Mouse (Mus musculus) midbrain, embryonic 16.5 days (tissue): ENCODE data around the gene Angptl6. TPM values are rescaled to one million over a fixed set of nuclear protein-coding genes. Genes with fewer than 3 reads are reported as not detected.

Experiments used
- ATAC-seq: fragments of 200-750 bp; cut with Nextera tagmentation; 2 replicates; pipeline ENCODE4 v1.8.0; 2017; ENCODE audit warnings: moderate TSS enrichment
- H3K27ac ChIP-seq: fragments of 300-500 bp; sonication (generic); 2 replicates; pipeline ENCODE4 v1.5.1; 2014; ENCODE audit warnings: mild to moderate bottlenecking, low read length, mixed read lengths
- H3K27me3 ChIP-seq: fragments of 300-500 bp; sonication (generic); 2 replicates; pipeline ENCODE4 v1.6.1; 2014; ENCODE audit warnings: low read depth, low read length, mixed read lengths; ENCODE audit not compliant: control insufficient read depth, insufficient read depth
- H3K36me3 ChIP-seq: fragments of 300-500 bp; sonication (generic); 2 replicates; pipeline ENCODE4 v1.6.1; 2014; ENCODE audit warnings: mild to moderate bottlenecking, low read length, moderate library complexity, mixed read lengths; ENCODE audit not compliant: control insufficient read depth, insufficient read depth
- H3K4me1 ChIP-seq: fragments of 300-500 bp; sonication (generic); 2 replicates; pipeline ENCODE4 v1.6.1; 2014; ENCODE audit warnings: mild to moderate bottlenecking, low read length, mixed read lengths; ENCODE audit not compliant: control insufficient read depth, insufficient read depth
- H3K4me2 ChIP-seq: fragments of 300-500 bp; sonication (generic); 2 replicates; pipeline ENCODE4 v1.6.1; 2014; ENCODE audit warnings: mild to moderate bottlenecking, low read length, mixed read lengths
- H3K4me3 ChIP-seq: fragments of 300-500 bp; sonication (generic); 2 replicates; pipeline ENCODE4 v1.5.1; 2014; ENCODE audit warnings: low read depth, mild to moderate bottlenecking, low read length, moderate library complexity, mixed read lengths
- H3K9ac ChIP-seq: fragments of 300-500 bp; sonication (generic); 2 replicates; pipeline ENCODE4 v1.6.1; 2014; ENCODE audit warnings: low read depth, low read length, mixed read lengths
- H3K9me3 ChIP-seq: fragments of 300-500 bp; sonication (generic); replicated peaks from 2 replicates; pipeline ENCODE4 v1.6.1; 2014; ENCODE audit warnings: mild to moderate bottlenecking, low read length, mixed read lengths; ENCODE audit not compliant: control insufficient read depth, poor library complexity, severe bottlenecking
- WGBS: fragments of 180-500 bp; shearing (Covaris S2); extraction: QIAGEN DNeasy Blood & Tissue Kit; methylation state at CpG from one replicate; pipeline ENCODE4 v1.1.7; 2014; 5-methylcytosine and 5-hydroxymethylcytosine counted together
- polyA plus RNA-seq: library from polyadenylated mRNA; unstranded; fragments of >200 nt; fragmentation: Nextera tagmentation; extraction: Ambion mirVana; gene quantifications from 2 replicates; pipeline ENCODE4 v1.2.1, GENCODE M21; 2015

Gene Angptl6
- polyA plus RNA-seq, 1 experiment from 2014 or later: 17.7 TPM

- Histone ChIP-seq H3K4me2 (no peak overlapping the region), H3K4me3 (no peak overlapping the region), H3K9me3 (no peaks in the 10 kb centered on the region), H3K4me1 (peaks cover 5% of the 10 kb centered on the region), H3K27me3 (peaks cover 4% of the 10 kb centered on the region), H3K27ac (no peak overlapping the region), H3K9ac (no peak overlapping the region), H3K36me3 (peaks cover 3% of the 10 kb centered on the region; the same call in 1 of the 2 replicates)
- no peak for ATAC-seq
- 65% methylated on average over 23 of the region's 23 CpGs for WGBS
Measured at GRCm38 (mm10) chr9:20875021-20875790, 4.3 kb downstream of the Angptl6 start.

GRCm38 (mm10) chr9:20873521-20873920 is 6.0 kb downstream of the Angptl6 start:
- Histone ChIP-seq H3K9ac (no peak overlapping the region), H3K4me1 (peaks cover 5% of the 10 kb centered on the region), H3K27me3 (peaks cover 20% of the 10 kb centered on the region), H3K9me3 (no peaks in the 10 kb centered on the region), H3K4me3 (no peak overlapping the region), H3K27ac (no peak overlapping the region), H3K36me3 (peaks cover 3% of the 10 kb centered on the region; the same call in 1 of the 2 replicates), H3K4me2 (no peak overlapping the region)
- WGBS: 90% methylated on average over 12 of the region's 12 CpGs
- ATAC-seq: no peak

GRCm38 (mm10) chr9:20872991-20873390 is 6.5 kb downstream of the Angptl6 start:
- Histone ChIP-seq H3K36me3 (peaks cover 3% of the 10 kb centered on the region; the same call in 1 of the 2 replicates), H3K4me1 (peaks cover 5% of the 10 kb centered on the region)

GRCm38 (mm10) chr9:20870211-20871173 is 9.0 kb downstream of the Angptl6 start:
- ATAC-seq: no peak
- Histone ChIP-seq H3K4me2 (no peak overlapping the region), H3K9ac (no peak overlapping the region), H3K27ac (no peak overlapping the region), H3K4me3 (no peak overlapping the region), H3K9me3 (no peaks in the 10 kb centered on the region), H3K27me3 (peaks cover 32% of the 10 kb centered on the region), H3K36me3 (peaks cover 3% of the 10 kb centered on the region; the same call in 1 of the 2 replicates), H3K4me1 (no peaks in the 10 kb centered on the region)
- whole genome bisulfite sequencing: 72% methylated on average over 12 of the region's 12 CpGs

More at GRCm38 (mm10) chr9:20872991-20873390, 6.5 kb downstream of the Angptl6 start:
- Histone ChIP-seq H3K9ac (no peak overlapping the region), H3K9me3 (no peaks in the 10 kb centered on the region), H3K27me3 (peaks cover 24% of the 10 kb centered on the region), H3K4me3 (no peak overlapping the region), H3K4me2 (no peak overlapping the region), H3K27ac (no peak overlapping the region)
- ATAC-seq: no peak
- WGBS: 91% methylated on average over 10 of the region's 10 CpGs

- Histone ChIP-seq H3K4me3 (peak overlapping the region; percentile 35), H3K4me2 (peak overlapping the region; percentile 51), H3K36me3 (peaks cover 3% of the 10 kb centered on the region; the same call in 1 of the 2 replicates), H3K9me3 (no peaks in the 10 kb centered on the region), H3K4me1 (no peaks in the 10 kb centered on the region), H3K27me3 (peaks cover 32% of the 10 kb centered on the region), H3K9ac (no peak overlapping the region), H3K27ac (no peak overlapping the region)
- no peak for ATAC-seq
- WGBS: 10% methylated on average over 19 of the region's 19 CpGs
Measured at GRCm38 (mm10) chr9:20869246-20869645, 10.3 kb downstream of the Angptl6 start.

GRCm38 (mm10) chr9:20868448-20869001 is 11.0 kb downstream of the Angptl6 start, which contains the start of gene A230050P20Rik:
Gene A230050P20Rik, plus strand, starts transcription at chr9:20868642.
- no peak within 1 kb of the TSS for H3K27ac ChIP-seq
- H3K36me3 ChIP-seq: peaks cover 3% of the 10 kb centered on the region; the same call in 1 of the 2 replicates
- no peaks in the 10 kb centered on the region for H3K9me3 ChIP-seq
- ATAC-seq: 0 out of 2 replicates have a peak, but pooled peaks have one; percentile 47
- H3K9ac ChIP-seq: peak within 1 kb of the TSS; percentile 55
- WGBS: 12% methylated on average over 47 of the region's 53 CpGs
- peaks cover 32% of the 10 kb centered on the region for H3K27me3 ChIP-seq
- H3K4me1 ChIP-seq: no peaks in the 10 kb centered on the region
- peak within 1 kb of the TSS; percentile 35 for H3K4me3 ChIP-seq
- H3K4me2 ChIP-seq: peak within 1 kb of the TSS; percentile 51

- Histone ChIP-seq H3K4me1 (no peaks in the 10 kb centered on the region), H3K9ac (no peak overlapping the region), H3K4me2 (no peak overlapping the region), H3K4me3 (no peak overlapping the region), H3K36me3 (no peaks in the 10 kb centered on the region), H3K27me3 (peaks cover 32% of the 10 kb centered on the region), H3K9me3 (no peaks in the 10 kb centered on the region), H3K27ac (no peak overlapping the region)
- ATAC-seq: no peak
- WGBS: 61% methylated on average over 3 of the region's 3 CpGs
Measured at GRCm38 (mm10) chr9:20866879-20867278, 12.6 kb downstream of the Angptl6 start.

GRCm38 (mm10) chr9:20862225-20862624 is 17.3 kb downstream of the Angptl6 start:
- Histone ChIP-seq H3K4me1 (no peaks in the 10 kb centered on the region), H3K27me3 (peaks cover 4% of the 10 kb centered on the region), H3K9me3 (no peaks in the 10 kb centered on the region), H3K9ac (no peak overlapping the region), H3K4me2 (no peak overlapping the region), H3K27ac (no peak overlapping the region), H3K36me3 (no peaks in the 10 kb centered on the region), H3K4me3 (no peak overlapping the region)
- WGBS: 57% methylated on average over 4 of the region's 4 CpGs
- ATAC-seq: no peak
